Mouse (Mus musculus): Measurements from ENCODE around the gene Gm20518.

Gene Gm20518

GRCm38 (mm10) chr16:17896091-17896490 lies 4.6 kb upstream of the Gm20518 start:
- DNase-seq (ENCODE audit: low spot score in 2 of 2), result no peak

GRCm38 (mm10) chr16:17893923-17894322 lies 2.5 kb upstream of the Gm20518 start, which contains the start of gene Tssk1:
Tssk1 (plus strand) TSS chr16:17894223.
- no peak for DNase-seq (ENCODE audit: low spot score in 2 of 2)

- DNase-seq (ENCODE audit: low spot score in 2 of 2), result no peak
These were observed 1.1 kb upstream of the Gm20518 start for GRCm38 (mm10) chr16:17892606-17893005.

GRCm38 (mm10) chr16:17890917-17891566 lies 429 bp downstream of the Gm20518 start:
- DNase-seq (ENCODE audit: low spot score in 2 of 2), result peak; percentile 66 to 69

GRCm38 (mm10) chr16:17890342-17890727 lies 1.1 kb downstream of the Gm20518 start:
- no peak for DNase-seq (ENCODE audit: low spot score in 2 of 2)

- DNase-seq (ENCODE audit: low spot score in 2 of 2), result no peak
These were observed 1.7 kb downstream of the Gm20518 start for GRCm38 (mm10) chr16:17889689-17890341.

GRCm38 (mm10) chr16:17884116-17884515 lies 7.4 kb downstream of the Gm20518 start:
- no peak for DNase-seq (ENCODE audit: low spot score in 2 of 2)

GRCm38 (mm10) chr16:17882196-17882595 lies 9.3 kb downstream of the Gm20518 start:
- no peak for DNase-seq (ENCODE audit: low spot score in 2 of 2)

GRCm38 (mm10) chr16:17879571-17879970 lies 11.9 kb downstream of the Gm20518 start:
- no peak for DNase-seq (ENCODE audit: low spot score in 2 of 2)

GRCm38 (mm10) chr16:17876096-17876495 lies 15.4 kb downstream of the Gm20518 start:
- DNase-seq (ENCODE audit: low spot score in 2 of 2), result no peak

GRCm38 (mm10) chr16:17875174-17875573 lies 16.3 kb downstream of the Gm20518 start:
- no peak for DNase-seq (ENCODE audit: low spot score in 2 of 2)

GRCm38 (mm10) chr16:17872995-17873394 lies 18.5 kb downstream of the Gm20518 start:
- no peak for DNase-seq (ENCODE audit: low spot score in 2 of 2)

- DNase-seq (ENCODE audit: low spot score in 2 of 2), result no peak
These were observed 20.2 kb downstream of the Gm20518 start for GRCm38 (mm10) chr16:17871248-17871647.

- DNase-seq (ENCODE audit: low spot score in 2 of 2), result no peak
These were observed 25.7 kb downstream of the Gm20518 start for GRCm38 (mm10) chr16:17865770-17866169.

GRCm38 (mm10) chr16:17865293-17865692 lies 26.2 kb downstream of the Gm20518 start:
- DNase-seq (ENCODE audit: low spot score in 2 of 2), result no peak

- no peak for DNase-seq (ENCODE audit: low spot score in 2 of 2)
These were observed 32.9 kb downstream of the Gm20518 start for GRCm38 (mm10) chr16:17858592-17858991.

- no peak for DNase-seq (ENCODE audit: low spot score in 2 of 2)
These were observed 34.3 kb downstream of the Gm20518 start for GRCm38 (mm10) chr16:17857157-17857556.

GRCm38 (mm10) chr16:17853263-17853662 lies 38.2 kb downstream of the Gm20518 start:
- DNase-seq (ENCODE audit: low spot score in 2 of 2), result no peak

- DNase-seq (ENCODE audit: low spot score in 2 of 2), result no peak
These were observed 39.6 kb downstream of the Gm20518 start for GRCm38 (mm10) chr16:17851860-17852259.

GRCm38 (mm10) chr16:17851331-17851730 lies 40.1 kb downstream of the Gm20518 start:
- no peak for DNase-seq (ENCODE audit: low spot score in 2 of 2)

GRCm38 (mm10) chr16:17849486-17849885 lies 42.0 kb downstream of the Gm20518 start:
- DNase-seq (ENCODE audit: low spot score in 2 of 2), result no peak

- no peak for DNase-seq (ENCODE audit: low spot score in 2 of 2)
These were observed 42.5 kb downstream of the Gm20518 start for GRCm38 (mm10) chr16:17848928-17849327.

- DNase-seq (ENCODE audit: low spot score in 2 of 2), result no peak
These were observed 43.0 kb downstream of the Gm20518 start for GRCm38 (mm10) chr16:17848431-17848830.

All from spleen, postnatal 14 days (tissue).